Mouse (Mus musculus) liver, adult 2 months (tissue): ENCODE measurements at regions not wholly inside any gene's neighbourhood (a gene's known extent, or its start where the extent isn't known, plus 50 kb on each side); places are given as distances from the start of the nearest gene placed in this dataset.

Source experiments
- CTCF ChIP-seq: fragments of 200-500 bp; IDR thresholded peaks from 2 replicates; pipeline ENCODE4 v1.5.1; 2011; ENCODE audit warnings: low read depth, low read length, control low read depth
- POLR2A ChIP-seq: fragments of 200-500 bp; IDR thresholded peaks from 2 replicates; pipeline ENCODE4 v1.6.1; 2011; ENCODE audit warnings: low read length, control low read depth; ENCODE audit not compliant: insufficient read depth; ENCODE audit errors: extremely low read depth

DNA sequence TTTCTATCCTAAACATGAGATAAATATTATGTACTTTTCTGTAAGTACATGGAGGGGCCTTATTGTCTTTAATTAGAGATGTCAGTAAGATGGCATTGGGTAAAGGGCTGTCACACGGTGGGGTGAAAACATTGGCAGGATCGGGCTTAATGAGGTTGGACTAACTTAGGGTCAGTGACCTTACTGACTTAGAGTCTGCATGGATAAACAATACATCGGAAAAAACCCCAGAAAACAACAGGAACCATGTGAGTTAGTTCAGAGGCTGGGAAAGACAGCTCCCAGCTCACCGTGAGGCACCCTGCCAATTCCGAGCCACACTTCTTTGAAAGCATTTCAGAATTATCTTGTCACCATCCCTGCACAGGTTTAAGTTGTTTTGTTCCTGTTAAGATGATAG is 363.3 kb upstream of the Camk1g start:
- no peak for TF ChIP-seq CTCF
- TF ChIP-seq POLR2A = no peak
